Mouse (Mus musculus): Measurements from ENCODE around the gene Aldh18a1. TPM values are rescaled to one million over a fixed set of nuclear protein-coding genes. Genes with fewer than 3 reads are reported as not detected.

The Aldh18a1 gene
- polyA plus RNA-seq, 2 experiments = 25.6 to 26.7 TPM

GRCm38 (mm10) chr19:40616021-40616420, 27.8 kb upstream of the Aldh18a1 start:
- Histone ChIP-seq H3K36me3 (replicated peaks; ENCODE audit: control insufficient read depth, insufficient read depth, low read depth) (no peaks in the 10 kb centered on the region), H3K4me2 (ENCODE audit: low read depth) (no peak overlapping the region), H3K9me3 (ENCODE audit: control insufficient read depth, low read length) (no peaks in the 10 kb centered on the region), H3K4me3 (ENCODE audit: insufficient read depth in 1 of 2, low read depth in 2 of 2, low read length in 2 of 2) (no peak overlapping the region), H3K4me1 (replicated peaks; ENCODE audit: control insufficient read depth in 2 of 2, insufficient read depth in 2 of 2, low read length in 1 of 2) (peaks cover 4 to 5% of the 10 kb centered on the region in 2 experiments; a peak in 3 of 4 replicates), H3K9ac (replicated peaks) (no peak overlapping the region), H3K27me3 (ENCODE audit: control insufficient read depth, insufficient read depth, low read length) (no peaks in the 10 kb centered on the region), H3K27ac (no peak overlapping the region)
- WGBS (ENCODE audit: insufficient replicate concordance) = 69% methylated on average over 7 of the region's 7 CpGs
- ATAC-seq (ENCODE audit: insufficient read depth) (no peak), DNase-seq (ENCODE audit: low read depth in 3 of 3, low spot score in 3 of 3) (no peak)
- TF ChIP-seq CTCF (IDR thresholded peaks at IDR 0.05; ENCODE audit: low read depth) (no peak), EP300 (IDR thresholded peaks at IDR 0.05; ENCODE audit: low read depth) (no peak)

- no peaks in the 10 kb centered on the region for H3K27me3 ChIP-seq (ENCODE audit: control insufficient read depth, insufficient read depth, low read length)
- ATAC-seq (ENCODE audit: insufficient read depth) = no peak
- H3K36me3 ChIP-seq (replicated peaks; ENCODE audit: control insufficient read depth, insufficient read depth, low read depth) = no peaks in the 10 kb centered on the region
- H3K4me3 ChIP-seq (ENCODE audit: insufficient read depth in 1 of 2, low read depth in 2 of 2, low read length in 2 of 2) = no peak overlapping the region
- no peak overlapping the region for H3K9ac ChIP-seq (replicated peaks)
- H3K4me2 ChIP-seq (ENCODE audit: low read depth) = no peak overlapping the region
- DNase-seq (ENCODE audit: low read depth in 3 of 3, low spot score in 3 of 3) = no peak
- H3K27ac ChIP-seq = no peak overlapping the region
- peaks cover 4 to 5% of the 10 kb centered on the region in 2 experiments; a peak in 3 of 4 replicates for H3K4me1 ChIP-seq (replicated peaks; ENCODE audit: control insufficient read depth in 2 of 2, insufficient read depth in 2 of 2, low read length in 1 of 2)
- WGBS (ENCODE audit: insufficient replicate concordance) = 66% methylated on average over 7 of the region's 7 CpGs
- no peak for TF ChIP-seq CTCF (IDR thresholded peaks at IDR 0.05; ENCODE audit: low read depth)
- TF ChIP-seq EP300 (IDR thresholded peaks at IDR 0.05; ENCODE audit: low read depth) = no peak
- no peaks in the 10 kb centered on the region for H3K9me3 ChIP-seq (ENCODE audit: control insufficient read depth, low read length)
Observed at GRCm38 (mm10) chr19:40614811-40615210, 26.5 kb upstream of the Aldh18a1 start.

- no peak within 1 kb of the TSS for H3K27ac ChIP-seq
- H3K4me3 ChIP-seq (ENCODE audit: insufficient read depth in 1 of 2, low read depth in 2 of 2, low read length in 2 of 2) = peak within 1 kb of the TSS; percentile 65 to 82
- ATAC-seq (ENCODE audit: insufficient read depth) (peak; percentile 100), DNase-seq (ENCODE audit: low read depth in 3 of 3, low spot score in 3 of 3) (peak; percentile 90 to 92 (median 92))
- H3K27me3 ChIP-seq (ENCODE audit: control insufficient read depth, insufficient read depth, low read length) = no peaks in the 10 kb centered on the region
- peaks cover 4 to 5% of the 10 kb centered on the region in 2 experiments; a peak in 3 of 4 replicates for H3K4me1 ChIP-seq (replicated peaks; ENCODE audit: control insufficient read depth in 2 of 2, insufficient read depth in 2 of 2, low read length in 1 of 2)
- no peaks in the 10 kb centered on the region for H3K9me3 ChIP-seq (ENCODE audit: control insufficient read depth, low read length)
- TF ChIP-seq EP300 (IDR thresholded peaks at IDR 0.05; ENCODE audit: low read depth) = no peak
- peak; percentile 98 for TF ChIP-seq CTCF (IDR thresholded peaks at IDR 0.05; ENCODE audit: low read depth)
- WGBS (ENCODE audit: insufficient replicate concordance) = under 1% methylated on average over 45 of the region's 45 CpGs
- peak within 1 kb of the TSS; percentile 62 for H3K9ac ChIP-seq (replicated peaks)
- H3K4me2 ChIP-seq (ENCODE audit: low read depth) = peak within 1 kb of the TSS; percentile 84
- H3K36me3 ChIP-seq (replicated peaks; ENCODE audit: control insufficient read depth, insufficient read depth, low read depth) = no peaks in the 10 kb centered on the region
Observed at GRCm38 (mm10) chr19:40611830-40612506, 23.7 kb upstream of the Aldh18a1 start, which contains the start of the genes Tctn3 and Entpd1. TSS of gene Tctn3 (minus strand) at chr19:40612233. TSS of gene Entpd1 (plus strand) at chr19:40612366.

GRCm38 (mm10) chr19:40607676-40608075, 19.4 kb upstream of the Aldh18a1 start:
- WGBS (ENCODE audit: insufficient replicate concordance) = 63% methylated on average over 6 of the region's 6 CpGs
- Histone ChIP-seq H3K4me2 (ENCODE audit: low read depth) (no peak overlapping the region), H3K4me3 (ENCODE audit: insufficient read depth in 1 of 2, low read depth in 2 of 2, low read length in 2 of 2) (no peak overlapping the region), H3K36me3 (replicated peaks; ENCODE audit: control insufficient read depth, insufficient read depth, low read depth) (peaks cover 3% of the 10 kb centered on the region; the same call in 1 of the 2 replicates), H3K9ac (replicated peaks) (no peak overlapping the region), H3K9me3 (ENCODE audit: control insufficient read depth, low read length) (no peaks in the 10 kb centered on the region), H3K27ac (no peak overlapping the region), H3K4me1 (replicated peaks; ENCODE audit: control insufficient read depth in 2 of 2, insufficient read depth in 2 of 2, low read length in 1 of 2) (peaks cover 4 to 5% of the 10 kb centered on the region in 2 experiments; a peak in 3 of 4 replicates), H3K27me3 (ENCODE audit: control insufficient read depth, insufficient read depth, low read length) (no peaks in the 10 kb centered on the region)
- DNase-seq (ENCODE audit: low read depth in 3 of 3, low spot score in 3 of 3) (no peak), ATAC-seq (ENCODE audit: insufficient read depth) (no peak)
- TF ChIP-seq CTCF (IDR thresholded peaks at IDR 0.05; ENCODE audit: low read depth) = no peak
- TF ChIP-seq EP300 (IDR thresholded peaks at IDR 0.05; ENCODE audit: low read depth) = no peak

- H3K4me3 ChIP-seq (ENCODE audit: insufficient read depth in 1 of 2, low read depth in 2 of 2, low read length in 2 of 2) = no peak overlapping the region
- DNase-seq (ENCODE audit: low read depth in 3 of 3, low spot score in 3 of 3) (no peak), ATAC-seq (ENCODE audit: insufficient read depth) (no peak)
- H3K27ac ChIP-seq = no peak overlapping the region
- H3K4me2 ChIP-seq (ENCODE audit: low read depth) = no peak overlapping the region
- peaks cover 0 to 2% of the 10 kb centered on the region in 2 experiments; a peak in 1 of 4 replicates for H3K4me1 ChIP-seq (replicated peaks; ENCODE audit: control insufficient read depth in 2 of 2, insufficient read depth in 2 of 2, low read length in 1 of 2)
- H3K27me3 ChIP-seq (ENCODE audit: control insufficient read depth, insufficient read depth, low read length) = no peaks in the 10 kb centered on the region
- H3K9ac ChIP-seq (replicated peaks) = no peak overlapping the region
- TF ChIP-seq CTCF (IDR thresholded peaks at IDR 0.05; ENCODE audit: low read depth) = no peak
- no peak for TF ChIP-seq EP300 (IDR thresholded peaks at IDR 0.05; ENCODE audit: low read depth)
- peaks cover 3% of the 10 kb centered on the region; the same call in 1 of the 2 replicates for H3K36me3 ChIP-seq (replicated peaks; ENCODE audit: control insufficient read depth, insufficient read depth, low read depth)
- H3K9me3 ChIP-seq (ENCODE audit: control insufficient read depth, low read length) = no peaks in the 10 kb centered on the region
- WGBS (ENCODE audit: insufficient replicate concordance) = 75% methylated on average over 9 of the region's 9 CpGs
Observed at GRCm38 (mm10) chr19:40605189-40605588, 16.9 kb upstream of the Aldh18a1 start.

Data from liver, embryonic 14.5 days (tissue).